Mouse (Mus musculus) layer of hippocampus, postnatal 25 days (tissue): Measurements from ENCODE around the gene Slc38a11. TPM values are rescaled to one million over a fixed set of nuclear protein-coding genes. Genes with fewer than 3 reads are reported as not detected.

Source experiments
- microRNA-seq, 2 experiments: library from miRNA; unstranded; fragments of <30 nt; microRNA quantifications; one replicate each; pipeline ENCODE4 v1.2.0; 2021
- total RNA-seq, 2 experiments: library from RNA; stranded (reverse); gene quantifications; 2 replicates each; pipeline ENCODE4 v1.2.3; 2021

The Slc38a11 gene
- total RNA-seq, 2 experiments from 2014 or later: 2.3 to 3.7 TPM

Small RNAs within 50 kb of the gene (microRNA-seq; reads per million reads assigned to microRNA genes)
- gene Mir6337: 0 reads per million in 2 experiments

Other genes starting within 250 kb of the Slc38a11 start
- 1 to 10 TPM; 7.7 to 9.3 TPM for gene Cobll1, start 124.6 kb downstream of the Slc38a11 start, total RNA-seq
- 10 to 100 TPM; 37.7 to 40.2 TPM for gene Scn3a, start 203.6 kb upstream of the Slc38a11 start, total RNA-seq